Mouse (Mus musculus) cerebellum, adult 2 months (tissue): ENCODE data around the gene Gng12. TPM values are rescaled to one million over a fixed set of nuclear protein-coding genes. Genes with fewer than 3 reads are reported as not detected.

ENCODE experiments used
- DNase-seq, 2 experiments: peaks; one replicate each; pipeline ENCODE4 v3.0.0; 2021
- H3K27ac ChIP-seq: fragments of 200-500 bp; 2 replicates; pipeline ENCODE4 v1.5.1; 2012; ENCODE audit warnings: low read length, control low read depth, inconsistent platforms; ENCODE audit not compliant: insufficient read depth
- H3K27me3 ChIP-seq: fragments of 200-500 bp; 2 replicates; pipeline ENCODE4 v1.6.1; 2012; ENCODE audit warnings: inconsistent platforms, mild to moderate bottlenecking, low read length, moderate library complexity; ENCODE audit not compliant: control insufficient read depth, insufficient read depth
- H3K4me1 ChIP-seq: fragments of 200-500 bp; 2 replicates; pipeline ENCODE4 v1.6.1; 2011; ENCODE audit warnings: low read length; ENCODE audit not compliant: control insufficient read depth, insufficient read depth
- H3K4me3 ChIP-seq: fragments of 200-500 bp; replicated peaks from 2 replicates; pipeline ENCODE3; 2011; ENCODE audit warnings: mild to moderate bottlenecking, low read depth, low read length, control low read depth; ENCODE audit not compliant: insufficient read depth
- CTCF ChIP-seq: fragments of 200-500 bp; IDR thresholded peaks from 2 replicates; pipeline ENCODE4 v1.5.1; 2011; ENCODE audit warnings: low read depth, mild to moderate bottlenecking, control low read depth, low read length, moderate library complexity, borderline replicate concordance; ENCODE audit not compliant: insufficient read depth
- POLR2A ChIP-seq: fragments of 200-500 bp; IDR thresholded peaks from 2 replicates; pipeline ENCODE4 v1.6.1; 2011; ENCODE audit warnings: low read length, control low read depth, borderline replicate concordance; ENCODE audit not compliant: insufficient read depth
- WGBS: fragments of 180-500 bp; shearing (Covaris S2); methylation state at CpG from one replicate; pipeline ENCODE4 v1.1.7; 2018; 5-methylcytosine and 5-hydroxymethylcytosine counted together
- polyA plus RNA-seq: library from polyadenylated mRNA; depleted of rRNA; stranded (reverse); fragments of >200 nt; gene quantifications from 2 replicates; pipeline ENCODE4 v1.2.3, GENCODE M21; 2012

Gng12 gene
- polyA plus RNA-seq, 1 experiment, result 38.1 TPM

DNA sequence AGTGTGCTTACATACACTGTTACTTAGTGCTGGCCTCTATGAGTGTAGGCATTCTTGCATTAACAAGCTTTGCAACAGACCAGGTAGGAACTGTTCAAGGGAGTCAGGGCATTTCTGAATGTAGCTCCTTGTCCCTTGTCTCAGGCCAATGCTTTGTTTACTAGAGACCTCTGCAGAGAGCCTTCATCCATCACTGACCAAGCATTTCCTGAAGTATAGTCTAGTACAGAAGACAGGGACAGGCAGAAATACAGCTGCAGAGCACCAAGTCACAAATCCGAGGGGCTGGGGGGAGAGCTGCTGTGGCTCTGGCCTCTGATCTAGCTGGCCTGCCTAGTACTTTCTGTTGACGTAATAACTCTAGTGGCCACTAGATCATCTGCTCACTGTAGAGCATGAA is 71.6 kb downstream of the Gng12 start:
- Histone ChIP-seq H3K4me1 (no peaks in the 10 kb centered on the region), H3K27me3 (no peaks in the 10 kb centered on the region), H3K27ac (no peak overlapping the region), H3K4me3 (no peak overlapping the region)
- DNase-seq, result no peak
- no peak for TF ChIP-seq CTCF
- no peak for TF ChIP-seq POLR2A
- WGBS, result 77% methylated on average over 2 of the region's 2 CpGs

DNA sequence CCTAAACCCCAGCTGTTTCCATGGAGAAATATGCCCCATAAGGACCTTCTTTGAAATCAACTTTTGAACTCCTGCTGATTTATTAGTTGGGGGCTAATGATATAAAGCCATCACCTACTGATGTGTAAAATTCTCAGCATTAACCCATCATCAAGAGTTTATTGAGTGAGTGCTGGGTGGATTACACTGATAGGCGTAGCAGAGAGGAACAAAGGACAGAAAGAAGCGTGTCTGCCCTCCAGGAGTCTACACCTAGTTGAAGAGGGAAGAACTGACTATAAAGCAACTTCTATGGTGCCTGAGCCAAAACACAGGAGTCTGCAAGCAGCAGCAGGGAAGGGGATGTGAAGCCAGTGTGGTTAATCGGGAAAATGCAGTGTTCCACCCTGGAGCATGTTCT is 73.2 kb downstream of the Gng12 start:
- H3K27me3 ChIP-seq, result no peaks in the 10 kb centered on the region
- TF ChIP-seq CTCF, result no peak
- no peak for TF ChIP-seq POLR2A
- no peaks in the 10 kb centered on the region for H3K4me1 ChIP-seq
- H3K27ac ChIP-seq, result no peak overlapping the region
- 64% methylated on average over 3 of the region's 3 CpGs for WGBS
- H3K4me3 ChIP-seq, result no peak overlapping the region
- DNase-seq, result no peak

DNA sequence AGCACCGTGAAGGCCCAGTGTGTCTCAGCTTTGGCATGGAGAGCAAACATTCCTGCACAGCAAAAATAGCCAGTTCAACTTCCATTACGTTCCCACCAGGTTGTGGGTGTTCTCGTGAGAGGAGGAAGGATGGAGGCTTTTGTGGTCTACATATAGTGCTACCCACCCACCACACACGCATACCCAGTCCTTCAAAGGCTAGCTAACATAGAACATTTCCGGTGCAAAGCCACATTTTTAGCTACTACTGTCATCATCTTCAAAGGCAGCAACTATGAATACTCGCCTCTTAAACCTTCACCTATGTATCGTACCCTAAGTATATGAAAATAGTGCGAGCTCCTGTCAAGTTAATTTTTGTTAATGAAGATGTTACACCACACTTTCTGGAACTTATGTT is 76.1 kb downstream of the Gng12 start:
- no peak for DNase-seq
- 88% methylated on average over 8 of the region's 8 CpGs for WGBS
- TF ChIP-seq POLR2A, result no peak
- no peak for TF ChIP-seq CTCF

DNA sequence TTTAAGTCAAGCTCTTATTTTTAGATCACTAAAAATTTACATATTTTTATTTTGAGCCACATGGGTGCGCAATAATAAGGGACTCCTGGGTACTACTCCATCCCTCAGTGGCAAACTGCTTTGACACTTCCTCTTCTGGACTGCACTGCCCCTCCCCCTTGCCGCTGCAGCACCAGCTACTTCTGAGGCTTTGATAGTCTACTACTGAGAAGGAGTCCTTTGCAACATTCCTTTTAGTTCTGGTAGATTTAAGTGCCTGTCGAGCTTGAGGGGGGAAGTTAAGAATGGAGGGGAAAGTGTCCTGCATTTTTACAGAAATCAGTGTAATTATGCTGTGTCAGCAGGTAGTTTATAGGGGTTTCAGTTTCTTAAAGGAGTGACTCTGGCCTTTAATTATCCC is 77.0 kb downstream of the Gng12 start:
- no peak for DNase-seq
- Histone ChIP-seq H3K27ac (no peak overlapping the region), H3K4me1 (no peaks in the 10 kb centered on the region), H3K27me3 (no peaks in the 10 kb centered on the region), H3K4me3 (no peak overlapping the region)
- 48% methylated on average over 3 of the region's 3 CpGs for whole genome bisulfite sequencing
- TF ChIP-seq CTCF, result no peak

More for the DNA sequence above, 76.1 kb downstream of the Gng12 start:
- H3K4me1 ChIP-seq, result no peaks in the 10 kb centered on the region
- no peak overlapping the region for H3K27ac ChIP-seq
- no peak overlapping the region for H3K4me3 ChIP-seq
- H3K27me3 ChIP-seq, result no peaks in the 10 kb centered on the region

DNA sequence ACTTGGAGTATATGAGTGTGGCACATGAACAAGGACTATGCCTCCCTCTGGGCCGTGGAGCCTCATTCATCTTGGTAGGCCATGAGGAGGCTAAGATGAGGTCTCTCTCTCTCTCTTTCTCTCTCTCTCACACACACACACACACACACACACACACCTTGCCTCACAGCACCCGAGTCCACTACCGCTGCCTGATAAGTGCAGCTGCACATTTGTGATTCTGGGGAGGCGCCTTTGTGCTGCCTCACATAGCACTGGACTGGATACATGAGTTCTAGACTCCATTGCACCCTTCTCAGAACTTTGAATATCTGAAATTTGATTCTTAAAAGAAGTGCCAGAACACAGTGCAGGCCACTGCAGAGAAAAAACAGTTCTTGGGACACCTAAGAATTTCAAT is 79.3 kb downstream of the Gng12 start:
- DNase-seq, result no peak
- H3K4me1 ChIP-seq, result no peaks in the 10 kb centered on the region
- no peak overlapping the region for H3K4me3 ChIP-seq
- 89% methylated on average over 4 of the region's 4 CpGs for WGBS
- H3K27me3 ChIP-seq, result no peaks in the 10 kb centered on the region
- H3K27ac ChIP-seq, result no peak overlapping the region
- TF ChIP-seq CTCF, result no peak

DNA sequence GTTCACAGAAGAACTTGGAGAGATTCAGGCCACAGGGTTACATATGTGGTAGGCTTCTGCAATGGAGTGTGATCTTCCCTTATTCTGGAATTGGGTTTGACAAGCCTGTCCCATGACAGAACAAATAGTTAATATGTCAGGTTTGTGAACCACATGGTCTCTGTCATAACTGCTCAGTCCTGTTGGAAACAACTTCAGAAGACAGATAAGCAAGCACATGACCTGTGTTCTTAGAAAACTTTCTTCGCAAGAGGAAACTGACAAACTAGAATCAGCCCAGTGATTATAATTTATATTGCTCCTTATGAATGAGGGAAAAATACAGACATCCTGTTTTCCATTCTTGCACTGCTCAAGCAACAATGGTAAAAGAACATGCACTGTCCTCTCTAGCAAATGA is 83.0 kb downstream of the Gng12 start:
- Histone ChIP-seq H3K27me3 (no peaks in the 10 kb centered on the region), H3K4me3 (no peak overlapping the region), H3K27ac (no peak overlapping the region), H3K4me1 (peaks cover 6% of the 10 kb centered on the region)
- WGBS, result 95% methylated on average over 1 of the region's 1 CpGs
- no peak for DNase-seq
- no peak for TF ChIP-seq CTCF
- TF ChIP-seq POLR2A, result no peak

DNA sequence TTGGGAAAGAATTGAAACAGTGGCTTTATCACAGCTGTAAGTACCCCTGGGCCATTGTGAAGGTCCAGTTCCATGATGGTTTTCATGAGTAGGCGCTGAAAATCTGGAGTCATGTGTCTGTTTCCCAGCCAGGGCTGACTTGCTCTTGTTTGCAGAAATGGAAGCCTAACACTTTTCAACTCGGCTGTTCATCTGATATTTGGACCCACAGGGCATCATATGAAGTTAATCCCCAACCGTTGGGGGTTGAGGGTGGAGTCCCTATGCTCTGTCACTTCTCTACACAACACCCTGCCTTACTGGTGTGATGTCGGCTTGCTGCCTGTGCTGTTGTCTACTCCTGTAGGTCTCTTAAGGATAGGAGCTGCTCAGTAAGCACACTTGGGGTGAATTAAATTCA is 83.8 kb downstream of the Gng12 start:
- no peak overlapping the region for H3K27ac ChIP-seq
- H3K4me1 ChIP-seq, result peaks cover 6% of the 10 kb centered on the region
- no peak for TF ChIP-seq CTCF
- no peak for TF ChIP-seq POLR2A
- no peak for DNase-seq
- H3K27me3 ChIP-seq, result no peaks in the 10 kb centered on the region
- WGBS, result 63% methylated on average over 4 of the region's 4 CpGs
- H3K4me3 ChIP-seq, result no peak overlapping the region

DNA sequence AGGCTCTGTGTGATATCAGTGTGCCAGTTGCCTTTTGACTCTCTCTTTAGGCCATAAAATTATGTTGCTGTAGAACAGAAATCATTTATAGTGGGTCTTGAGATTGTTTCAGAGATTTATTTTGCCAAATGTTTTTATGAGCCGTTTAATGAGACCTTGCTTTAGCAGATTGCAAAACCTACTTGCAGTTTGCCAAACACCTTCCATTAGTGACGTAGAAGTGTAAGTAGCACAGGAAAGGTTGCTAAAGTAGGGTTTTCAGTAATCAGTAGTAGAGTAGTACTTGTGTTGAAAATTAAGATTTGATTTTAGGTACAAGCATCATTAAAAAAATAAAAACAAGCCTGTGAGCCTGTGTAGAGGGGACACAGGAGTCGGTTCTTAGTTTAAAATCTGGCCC is 85.2 kb downstream of the Gng12 start:
- 84% methylated on average over 3 of the region's 3 CpGs for WGBS
- no peaks in the 10 kb centered on the region for H3K27me3 ChIP-seq
- peaks cover 6% of the 10 kb centered on the region for H3K4me1 ChIP-seq
- H3K4me3 ChIP-seq, result no peak overlapping the region
- TF ChIP-seq POLR2A (no peak), CTCF (no peak)
- no peak overlapping the region for H3K27ac ChIP-seq
- no peak for DNase-seq

DNA sequence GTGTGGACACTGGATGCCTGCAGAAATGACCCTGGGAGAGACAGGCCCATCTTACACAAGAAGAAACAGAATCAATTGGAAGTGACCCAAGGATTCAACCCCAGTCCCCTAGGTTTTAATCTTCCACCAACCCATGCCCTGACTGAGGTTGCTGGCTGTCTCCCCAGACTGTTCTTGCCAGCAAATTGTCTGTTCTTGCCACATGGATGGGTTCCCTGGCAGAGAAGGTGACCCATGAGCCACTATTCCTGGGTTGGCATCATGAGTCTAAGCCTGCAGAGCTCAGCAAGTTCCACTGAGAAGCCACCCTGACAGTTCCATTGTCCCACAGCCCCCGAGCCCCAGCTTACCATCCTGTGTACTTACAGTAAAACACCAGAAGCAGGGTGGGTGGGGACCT is 85.7 kb downstream of the Gng12 start:
- H3K4me1 ChIP-seq, result peaks cover 6% of the 10 kb centered on the region
- no peak for TF ChIP-seq POLR2A
- TF ChIP-seq CTCF, result no peak
- DNase-seq, result peak; percentile 60 to 78
- no peak overlapping the region for H3K27ac ChIP-seq
- no peaks in the 10 kb centered on the region for H3K27me3 ChIP-seq
- H3K4me3 ChIP-seq, result no peak overlapping the region
- 21% methylated on average over 1 of the region's 1 CpGs for WGBS
